Mouse (Mus musculus): ENCODE data around the gene AK157302. TPM values are rescaled to one million over a fixed set of nuclear protein-coding genes. Genes with fewer than 3 reads are reported as not detected.

Gene AK157302
- polyA plus RNA-seq, 1 experiment, result not detected

GRCm38 (mm10) chr13:21502296-21502695 is 7.3 kb downstream of the AK157302 start:
- H3K4me3 ChIP-seq (replicated peaks; ENCODE audit: control insufficient read depth, low read depth, low read length), result no peak overlapping the region
- no peak overlapping the region for H3K27ac ChIP-seq (ENCODE audit: control insufficient read depth, insufficient read depth, low read depth, low read length, poor library complexity)
- WGBS, result 79% methylated on average over 5 of the region's 5 CpGs
- H3K4me1 ChIP-seq (ENCODE audit: control insufficient read depth, insufficient read depth, low read length), result no peaks in the 10 kb centered on the region
- TF ChIP-seq CTCF (IDR thresholded peaks at IDR 0.05; ENCODE audit: control insufficient read depth, insufficient read depth, low read length) (no peak), POLR2A (IDR thresholded peaks at IDR 0.05; ENCODE audit: borderline replicate concordance, control insufficient read depth, low read depth, low read length) (no peak)

- H3K4me1 ChIP-seq (ENCODE audit: control insufficient read depth, insufficient read depth, low read length), result no peaks in the 10 kb centered on the region
- H3K4me3 ChIP-seq (replicated peaks; ENCODE audit: control insufficient read depth, low read depth, low read length), result peak overlapping the region; percentile 84
- H3K27ac ChIP-seq (ENCODE audit: control insufficient read depth, insufficient read depth, low read depth, low read length, poor library complexity), result peak overlapping the region; percentile 16; the same call in 1 of the 2 replicates
- WGBS, result under 1% methylated on average over 21 of the region's 21 CpGs
- no peak for TF ChIP-seq CTCF (IDR thresholded peaks at IDR 0.05; ENCODE audit: control insufficient read depth, insufficient read depth, low read length)
- TF ChIP-seq POLR2A (IDR thresholded peaks at IDR 0.05; ENCODE audit: borderline replicate concordance, control insufficient read depth, low read depth, low read length), result no peak
Observed at GRCm38 (mm10) chr13:21506221-21506649, 11.2 kb downstream of the AK157302 start.

GRCm38 (mm10) chr13:21530136-21530535 is 35.1 kb downstream of the AK157302 start:
- Histone ChIP-seq H3K27ac (ENCODE audit: control insufficient read depth, insufficient read depth, low read depth, low read length, poor library complexity) (no peak overlapping the region), H3K4me3 (replicated peaks; ENCODE audit: control insufficient read depth, low read depth, low read length) (no peak overlapping the region), H3K4me1 (ENCODE audit: control insufficient read depth, insufficient read depth, low read length) (no peaks in the 10 kb centered on the region)
- TF ChIP-seq CTCF (IDR thresholded peaks at IDR 0.05; ENCODE audit: control insufficient read depth, insufficient read depth, low read length) (no peak), POLR2A (IDR thresholded peaks at IDR 0.05; ENCODE audit: borderline replicate concordance, control insufficient read depth, low read depth, low read length) (no peak)
- 34% methylated on average over 7 of the region's 7 CpGs for WGBS

GRCm38 (mm10) chr13:21530781-21531201 is 35.8 kb downstream of the AK157302 start, which contains the start of gene Zkscan8:
Gene Zkscan8, minus strand, starts transcription at chr13:21531120.
- Histone ChIP-seq H3K27ac (ENCODE audit: control insufficient read depth, insufficient read depth, low read depth, low read length, poor library complexity) (peak within 1 kb of the TSS; percentile 84), H3K4me3 (replicated peaks; ENCODE audit: control insufficient read depth, low read depth, low read length) (peak within 1 kb of the TSS; percentile 71), H3K4me1 (ENCODE audit: control insufficient read depth, insufficient read depth, low read length) (no peaks in the 10 kb centered on the region)
- WGBS, result under 1% methylated on average over 39 of the region's 39 CpGs
- TF ChIP-seq POLR2A (IDR thresholded peaks at IDR 0.05; ENCODE audit: borderline replicate concordance, control insufficient read depth, low read depth, low read length) (0 out of 2 replicates have a peak, but pooled peaks have one; percentile 50), CTCF (IDR thresholded peaks at IDR 0.05; ENCODE audit: control insufficient read depth, insufficient read depth, low read length) (no peak)

GRCm38 (mm10) chr13:21542708-21543107 is 47.7 kb downstream of the AK157302 start, which contains the start of gene Olfr1366:
Gene Olfr1366, minus strand, starts transcription at chr13:21542808.
- no peaks in the 10 kb centered on the region for H3K4me1 ChIP-seq (ENCODE audit: control insufficient read depth, insufficient read depth, low read length)
- H3K4me3 ChIP-seq (replicated peaks; ENCODE audit: control insufficient read depth, low read depth, low read length), result no peak within 1 kb of the TSS
- 52% methylated on average over 1 of the region's 1 CpGs for WGBS
- no peak within 1 kb of the TSS for H3K27ac ChIP-seq (ENCODE audit: control insufficient read depth, insufficient read depth, low read depth, low read length, poor library complexity)
- TF ChIP-seq CTCF (IDR thresholded peaks at IDR 0.05; ENCODE audit: control insufficient read depth, insufficient read depth, low read length) (no peak), POLR2A (IDR thresholded peaks at IDR 0.05; ENCODE audit: borderline replicate concordance, control insufficient read depth, low read depth, low read length) (no peak)

Other genes starting within 250 kb of the AK157302 start
- not detected in 2 replicates for gene Gpx5, start 202.5 kb upstream of the AK157302 start, polyA plus RNA-seq (2011; ENCODE audit: insufficient read depth, insufficient read length, low replicate concordance, missing spikeins)
- gene Gpx6, start 183.1 kb upstream of the AK157302 start, polyA plus RNA-seq (2011; ENCODE audit: insufficient read depth, insufficient read length, low replicate concordance, missing spikeins), result not detected in 2 replicates
- gene Olfr1367, start 148.3 kb upstream of the AK157302 start, polyA plus RNA-seq (2011; ENCODE audit: insufficient read depth, insufficient read length, low replicate concordance, missing spikeins), result not detected in 2 replicates
- gene Zscan12, start 132.4 kb upstream of the AK157302 start, polyA plus RNA-seq (2011; ENCODE audit: insufficient read depth, insufficient read length, low replicate concordance, missing spikeins), result 3.7 and 5.9 TPM in 2 replicates
- gene Zkscan3, start 92.5 kb upstream of the AK157302 start, polyA plus RNA-seq (2011; ENCODE audit: insufficient read depth, insufficient read length, low replicate concordance, missing spikeins), result 17.1 and 25.5 TPM in 2 replicates
- gene Pgbd1, start 54.2 kb upstream of the AK157302 start, polyA plus RNA-seq (2011; ENCODE audit: insufficient read depth, insufficient read length, low replicate concordance, missing spikeins), result not detected in 2 replicates
- gene Zscan26, start 41.5 kb upstream of the AK157302 start, polyA plus RNA-seq (2011; ENCODE audit: insufficient read depth, insufficient read length, low replicate concordance, missing spikeins), result 8.0 and 14.1 TPM in 2 replicates
- 0.66 TPM in 1 of 2 replicates, not detected in the other for gene Nkapl, start 26.7 kb upstream of the AK157302 start, polyA plus RNA-seq (2011; ENCODE audit: insufficient read depth, insufficient read length, low replicate concordance, missing spikeins)
- not detected in 2 replicates for gene Zkscan4, start 16.3 kb upstream of the AK157302 start, polyA plus RNA-seq (2011; ENCODE audit: insufficient read depth, insufficient read length, low replicate concordance, missing spikeins)
- not detected in 2 replicates for gene Gm10065, start 15.8 kb upstream of the AK157302 start, polyA plus RNA-seq (2011; ENCODE audit: insufficient read depth, insufficient read length, low replicate concordance, missing spikeins)
- 14.1 TPM in 1 of 2 replicates, not detected in the other for gene Gm11273, start 6.2 kb downstream of the AK157302 start, polyA plus RNA-seq (2011; ENCODE audit: insufficient read depth, insufficient read length, low replicate concordance, missing spikeins)
- 2.1 and 6.4 TPM in 2 replicates for gene Zkscan8, start 35.9 kb downstream of the AK157302 start, polyA plus RNA-seq (2011; ENCODE audit: insufficient read depth, insufficient read length, low replicate concordance, missing spikeins)
- gene Olfr1366, start 47.6 kb downstream of the AK157302 start, polyA plus RNA-seq (2011; ENCODE audit: insufficient read depth, insufficient read length, low replicate concordance, missing spikeins), result not detected in 2 replicates
- gene Olfr1535, start 64.7 kb downstream of the AK157302 start, polyA plus RNA-seq (2011; ENCODE audit: insufficient read depth, insufficient read length, low replicate concordance, missing spikeins), result 0.90 and 1.00 TPM in 2 replicates
- gene Olfr1364, start 86.5 kb downstream of the AK157302 start, polyA plus RNA-seq (2011; ENCODE audit: insufficient read depth, insufficient read length, low replicate concordance, missing spikeins), result not detected in 2 replicates
- gene Olfr1362, start 118.8 kb downstream of the AK157302 start, polyA plus RNA-seq (2011; ENCODE audit: insufficient read depth, insufficient read length, low replicate concordance, missing spikeins), result not detected in 2 replicates
- gene Olfr11, start 147.3 kb downstream of the AK157302 start, polyA plus RNA-seq (2011; ENCODE audit: insufficient read depth, insufficient read length, low replicate concordance, missing spikeins), result not detected in 2 replicates
- gene Olfr1361, start 168.2 kb downstream of the AK157302 start, polyA plus RNA-seq (2011; ENCODE audit: insufficient read depth, insufficient read length, low replicate concordance, missing spikeins), result not detected in 2 replicates
- not detected in 2 replicates for gene Olfr1360, start 182.2 kb downstream of the AK157302 start, polyA plus RNA-seq (2011; ENCODE audit: insufficient read depth, insufficient read length, low replicate concordance, missing spikeins)
- not detected in 2 replicates for gene Olfr1359, start 202.9 kb downstream of the AK157302 start, polyA plus RNA-seq (2011; ENCODE audit: insufficient read depth, insufficient read length, low replicate concordance, missing spikeins)
- 28.9 and 65.7 TPM in 2 replicates for gene Hist1h2bl, start 220.9 kb downstream of the AK157302 start, polyA plus RNA-seq (2011; ENCODE audit: insufficient read depth, insufficient read length, low replicate concordance, missing spikeins)
- gene Hist1h2ai, start 221.2 kb downstream of the AK157302 start, polyA plus RNA-seq (2011; ENCODE audit: insufficient read depth, insufficient read length, low replicate concordance, missing spikeins), result 19.2 and 21.1 TPM in 2 replicates
- gene Hist1h3h, start 222.4 kb downstream of the AK157302 start, polyA plus RNA-seq (2011; ENCODE audit: insufficient read depth, insufficient read length, low replicate concordance, missing spikeins), result 49.7 and 178 TPM in 2 replicates
- 19.6 and 68.6 TPM in 2 replicates for gene Hist1h2bm, start 226.8 kb downstream of the AK157302 start, polyA plus RNA-seq (2011; ENCODE audit: insufficient read depth, insufficient read length, low replicate concordance, missing spikeins)
- 47.4 and 58.6 TPM in 2 replicates for gene Hist1h4j, start 239.8 kb downstream of the AK157302 start, polyA plus RNA-seq (2011; ENCODE audit: insufficient read depth, insufficient read length, low replicate concordance, missing spikeins)

Measured in bone marrow, adult 2 months (tissue).